Mouse (Mus musculus) frontal cortex, postnatal 25 days (tissue): ENCODE measurements around the gene Kcnk15.

Source experiments
- DNase-seq, 2 experiments: peaks; one replicate each; pipeline ENCODE4 v3.0.0; 2022; ENCODE audit warnings: low spot score in 2 of 2

The Kcnk15 gene

DNA sequence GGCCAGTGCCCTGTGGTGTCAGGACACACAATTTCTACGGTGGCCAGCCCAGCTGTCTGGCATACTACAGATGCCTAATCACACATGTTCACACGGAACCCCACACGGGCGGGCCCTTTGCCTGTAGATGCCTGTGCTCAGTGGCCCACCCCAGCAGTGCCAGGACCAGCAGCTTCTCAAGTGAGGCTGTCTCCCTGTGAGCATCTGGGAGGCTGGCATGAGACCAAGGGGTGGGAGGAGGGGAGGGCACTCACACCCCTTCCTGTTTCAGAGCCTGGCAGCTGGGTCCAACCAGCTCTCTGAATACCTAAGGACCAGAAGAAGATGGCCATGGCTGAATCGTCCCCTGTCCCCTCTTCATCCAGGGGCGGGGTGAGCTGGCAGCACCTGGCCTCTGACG is 22.0 kb downstream of the Kcnk15 start:
- no peak for DNase-seq

DNA sequence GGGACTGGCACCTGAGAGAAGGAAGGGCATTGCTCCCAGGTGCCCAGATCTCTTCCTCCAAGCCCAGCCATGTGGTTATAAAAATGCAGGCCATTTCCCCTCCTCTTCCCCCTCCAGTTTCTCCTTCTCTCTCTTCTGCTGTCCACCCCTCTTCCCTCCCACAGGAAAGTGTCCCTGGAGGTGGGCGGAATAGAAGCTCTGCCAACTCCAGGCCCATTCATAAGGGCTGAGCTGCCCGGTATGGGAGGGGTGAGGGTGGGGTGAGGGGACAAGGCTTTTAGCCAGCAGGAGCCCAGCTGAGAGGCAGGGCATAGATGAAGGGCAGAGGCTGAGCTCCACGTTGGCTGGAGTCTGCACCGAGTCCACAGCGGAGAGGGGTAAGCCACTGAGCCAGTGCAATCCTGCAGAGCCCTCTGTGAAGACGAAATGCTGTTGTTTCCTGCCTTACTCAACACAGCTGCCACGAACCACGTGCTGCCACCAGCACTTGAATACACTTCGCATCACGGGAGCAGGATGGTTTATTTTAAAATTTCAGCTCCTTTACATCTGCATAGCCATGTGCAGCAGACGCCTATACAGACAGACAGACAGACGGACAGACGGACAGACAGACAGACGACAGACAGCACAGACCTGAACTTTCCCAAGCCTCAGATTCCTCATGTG is 23.5 kb downstream of the Kcnk15 start:
- DNase-seq, result no peak

DNA sequence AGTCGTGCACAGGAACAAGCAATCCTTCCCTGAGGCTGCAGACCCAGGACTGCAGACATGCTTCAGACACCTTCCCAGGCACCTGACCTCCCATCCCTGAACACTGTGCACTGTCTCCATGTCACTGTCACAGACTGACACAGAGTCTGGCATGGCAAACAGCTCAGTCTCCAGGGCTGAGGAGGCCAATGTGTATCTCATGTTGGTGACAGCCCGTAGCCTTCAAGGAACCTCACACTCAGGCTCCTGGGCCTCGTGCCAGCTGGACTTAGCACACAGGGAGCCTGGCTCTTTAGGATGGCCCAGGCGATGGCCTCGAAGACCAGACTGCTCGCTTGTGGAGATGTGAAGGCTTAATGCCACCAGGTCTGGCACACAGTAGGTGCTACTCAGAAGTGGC is 27.4 kb downstream of the Kcnk15 start:
- no peak for DNase-seq

DNA sequence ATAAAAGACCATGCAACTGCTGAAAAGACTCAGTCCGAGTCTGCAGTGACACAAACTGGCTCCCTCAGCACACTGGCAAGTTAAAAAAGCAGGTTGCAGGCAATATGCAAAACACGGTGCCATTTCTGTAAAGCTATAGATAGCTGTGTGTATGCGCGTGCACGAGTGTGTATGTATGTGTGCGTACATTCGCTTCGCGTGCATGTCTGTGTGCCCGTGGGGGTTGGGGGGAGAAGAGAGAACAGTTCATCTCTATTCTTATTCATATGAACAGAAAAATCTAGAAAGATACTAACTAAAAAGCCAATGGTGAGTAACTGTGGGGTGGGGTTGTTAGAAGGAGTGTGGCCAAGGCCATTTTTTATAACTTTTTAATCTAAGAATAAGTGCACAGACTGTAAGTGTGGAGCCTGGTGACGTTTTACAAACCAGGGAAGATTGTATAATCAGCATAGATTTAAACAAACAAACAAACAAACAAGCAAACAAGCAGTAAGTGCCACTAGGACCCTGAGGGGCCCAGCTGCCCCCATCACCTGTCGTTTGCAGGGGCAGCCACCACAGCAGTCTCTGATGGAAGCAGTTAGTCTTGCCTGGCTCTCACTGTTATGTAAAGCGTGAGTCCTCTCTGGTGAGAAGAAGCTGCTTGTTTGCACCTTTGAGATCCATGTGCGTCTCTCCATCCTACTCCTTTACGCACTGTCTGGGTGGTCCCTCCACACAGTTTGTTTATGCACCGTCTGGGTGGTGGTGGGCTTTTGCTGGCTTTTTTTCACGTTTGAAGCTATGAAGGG is 29.6 kb downstream of the Kcnk15 start:
- DNase-seq, result no peak

DNA sequence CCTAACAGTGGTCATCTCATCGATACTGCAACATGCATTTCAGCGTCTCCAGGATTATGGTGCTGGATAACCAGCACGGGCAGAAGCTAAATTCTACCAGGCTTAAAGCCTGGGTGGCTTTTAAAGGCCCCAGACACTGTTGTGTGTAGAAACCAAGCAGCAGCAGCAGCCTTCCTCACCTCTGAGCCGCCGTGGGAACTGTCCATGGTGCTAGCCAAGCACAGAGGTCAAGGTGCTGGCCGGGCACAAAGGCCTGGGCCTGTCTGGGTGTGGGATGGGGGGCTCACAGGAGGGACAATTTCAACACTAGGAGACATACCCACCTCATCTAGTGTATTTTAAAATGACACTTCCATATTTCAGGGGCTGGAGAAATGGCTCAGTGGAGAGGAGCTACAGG is 36.0 kb downstream of the Kcnk15 start:
- no peak for DNase-seq

DNA sequence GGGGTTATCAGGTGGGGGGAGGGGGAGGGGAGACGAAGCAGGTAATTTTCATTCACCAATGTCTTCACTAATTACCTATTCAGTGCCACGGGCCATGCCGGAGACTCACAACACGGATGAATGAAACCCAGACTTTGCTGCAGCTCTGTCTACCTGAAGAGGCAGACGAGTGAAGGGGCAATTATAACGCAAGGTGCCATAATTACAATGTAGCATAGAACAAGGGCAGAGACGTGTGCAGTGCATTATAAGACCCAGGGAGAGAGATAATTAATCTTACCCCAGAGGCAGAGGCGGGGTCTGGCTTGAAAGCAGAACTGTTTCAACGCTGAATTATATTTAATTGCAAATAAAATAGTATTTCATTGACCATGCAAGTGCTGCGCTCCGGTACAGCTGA is 37.1 kb downstream of the Kcnk15 start:
- no peak for DNase-seq

DNA sequence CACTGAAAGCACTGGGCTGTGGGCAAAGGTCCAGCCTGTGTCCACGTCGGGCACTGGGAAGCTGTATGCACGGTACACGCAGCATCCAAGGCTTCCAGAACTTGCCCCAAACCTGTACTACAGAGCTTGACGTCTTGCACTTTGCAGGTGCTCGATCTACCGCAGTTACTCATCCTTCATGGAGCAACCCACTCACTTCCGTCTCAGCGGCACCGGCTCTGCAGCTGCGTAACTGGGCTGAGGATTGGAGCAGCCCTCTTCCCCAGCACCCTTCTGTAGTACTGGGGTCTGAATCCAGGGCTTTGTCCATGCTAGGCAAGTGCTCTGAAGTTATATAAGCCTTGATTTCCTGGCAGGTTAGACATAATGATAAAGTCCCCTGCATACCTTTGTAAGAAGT is 37.8 kb downstream of the Kcnk15 start:
- DNase-seq, result no peak

DNA sequence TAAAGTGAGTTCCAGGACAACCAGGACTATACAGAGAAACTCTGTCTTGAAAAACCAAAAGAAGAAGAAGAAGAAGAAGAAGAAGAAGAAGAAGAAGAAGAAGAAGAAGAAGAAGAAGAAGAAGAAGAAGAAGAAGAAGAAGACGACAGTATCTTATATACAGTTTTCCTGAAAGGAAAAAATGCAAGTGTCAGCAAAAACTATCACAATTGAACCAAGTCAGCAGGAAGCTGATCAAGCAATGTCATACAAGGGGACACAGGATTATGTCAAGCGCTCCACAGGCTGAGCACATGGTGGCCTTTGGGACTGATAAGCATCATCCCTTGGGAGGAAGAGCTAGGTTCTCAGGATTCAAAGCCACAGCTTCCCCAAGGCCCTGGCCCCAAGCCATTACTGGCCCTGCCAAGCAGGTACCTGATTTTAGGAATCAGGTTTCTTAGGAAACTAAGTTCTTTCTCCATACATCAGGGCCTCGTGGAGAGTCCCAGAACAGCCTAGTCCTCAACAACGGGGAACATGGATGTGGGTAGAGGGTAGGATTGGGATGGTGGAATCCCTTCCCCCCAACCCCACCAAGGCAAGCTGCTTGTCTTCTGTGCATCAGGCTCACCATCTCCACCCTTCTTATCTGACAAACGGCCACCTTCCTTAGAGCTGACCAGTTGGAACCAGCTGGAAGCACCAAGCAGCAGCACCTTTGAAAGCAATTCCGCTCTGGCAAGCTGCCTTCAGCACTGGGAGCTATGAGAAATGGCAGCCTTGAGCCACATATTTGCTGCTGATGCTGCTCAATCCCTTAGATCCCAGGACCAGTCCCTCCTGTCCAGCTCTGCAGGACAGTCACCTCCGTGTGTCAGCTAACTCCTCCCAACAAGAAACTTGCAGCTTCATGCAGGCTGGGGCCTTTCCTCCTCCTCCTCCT is 40.3 kb downstream of the Kcnk15 start:
- DNase-seq, result no peak

DNA sequence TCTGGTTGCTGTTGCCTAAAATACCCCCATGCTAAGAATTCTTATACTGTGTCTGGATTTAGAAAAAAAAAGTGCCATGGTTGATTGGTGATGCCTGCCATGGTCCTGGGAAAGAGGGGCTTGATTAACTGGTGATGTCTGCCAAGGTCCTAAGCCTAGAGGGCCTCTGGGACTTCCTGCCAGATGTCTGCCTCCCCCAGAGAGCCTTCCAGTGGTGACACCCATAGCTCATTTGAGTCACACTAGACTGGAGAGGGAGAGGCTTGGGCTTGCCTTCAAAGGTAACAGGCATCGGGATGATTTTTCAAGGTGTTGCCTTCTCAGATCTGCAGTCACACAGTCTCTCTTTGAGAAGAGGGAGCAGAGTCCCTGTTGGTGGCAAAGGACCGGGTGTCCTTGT is 41.7 kb downstream of the Kcnk15 start:
- DNase-seq, result no peak

DNA sequence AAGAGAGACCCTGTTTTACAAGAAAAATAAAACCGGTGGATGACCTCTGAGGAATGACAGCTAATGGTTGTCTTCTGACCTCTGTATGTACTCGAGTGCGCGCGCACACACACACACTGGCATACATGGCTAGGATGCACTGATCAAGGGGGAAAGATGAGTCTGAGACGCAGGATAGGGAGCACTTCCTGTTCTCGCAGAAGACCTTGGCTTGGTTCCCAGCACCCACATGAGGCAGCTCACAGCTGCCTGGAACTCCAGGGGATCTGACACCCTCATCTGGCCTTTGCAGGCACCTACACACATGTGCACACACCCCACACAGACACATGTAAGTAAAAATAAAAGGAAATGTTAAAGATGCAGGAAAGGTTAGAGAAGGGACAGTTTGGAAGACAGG is 43.6 kb downstream of the Kcnk15 start:
- no peak for DNase-seq

DNA sequence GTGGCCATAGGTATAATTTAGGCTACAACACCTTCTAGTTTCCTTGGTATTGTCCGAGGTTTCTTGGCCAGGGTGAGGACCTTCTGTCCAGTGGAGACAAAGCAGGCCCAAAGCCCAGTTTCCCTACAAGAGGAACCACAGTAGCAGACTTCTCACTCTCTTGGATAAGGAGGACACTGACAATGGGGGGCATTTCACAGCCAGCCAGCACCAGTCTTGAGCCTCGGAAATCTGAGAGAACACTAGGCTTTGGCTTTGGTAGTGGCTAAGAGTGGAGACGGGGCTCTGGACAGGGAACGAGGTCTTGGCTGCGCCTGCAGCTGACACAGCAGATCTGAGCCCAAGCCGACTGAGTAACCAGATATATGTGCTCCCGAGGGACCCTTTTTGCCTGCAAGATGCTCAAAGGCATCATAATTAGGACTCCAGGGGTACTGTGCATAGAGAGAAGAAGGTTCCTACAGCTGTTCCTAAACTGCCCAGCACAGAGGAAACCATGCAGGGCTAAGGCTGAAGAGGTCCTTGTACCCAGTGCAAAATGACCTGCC is 44.6 kb downstream of the Kcnk15 start:
- DNase-seq, result no peak

DNA sequence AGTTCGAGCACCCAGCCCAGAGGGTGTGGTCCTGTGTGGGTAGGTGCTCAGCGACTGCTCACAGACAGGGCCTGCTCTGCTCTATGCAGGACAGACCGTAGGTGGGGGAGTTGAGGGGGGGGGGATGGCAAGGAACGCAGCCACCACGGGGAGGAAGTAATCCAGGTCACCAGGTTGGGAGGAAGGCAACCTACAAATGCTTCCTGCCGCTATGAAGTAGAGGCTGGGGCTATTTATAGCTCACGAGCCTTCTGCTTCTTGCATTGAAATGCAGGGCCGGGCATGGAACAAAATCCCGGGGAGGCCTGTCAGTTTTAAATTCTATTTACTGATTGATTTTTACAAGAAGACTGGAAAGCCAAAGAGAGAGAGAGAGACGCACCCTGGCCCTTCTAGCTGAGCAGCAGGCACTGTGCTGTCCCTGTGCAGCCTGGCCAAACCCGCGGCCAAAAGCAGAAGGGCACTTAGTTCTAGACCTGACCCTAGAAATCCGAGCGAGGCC is 46.5 kb downstream of the Kcnk15 start:
- DNase-seq, result no peak

DNA sequence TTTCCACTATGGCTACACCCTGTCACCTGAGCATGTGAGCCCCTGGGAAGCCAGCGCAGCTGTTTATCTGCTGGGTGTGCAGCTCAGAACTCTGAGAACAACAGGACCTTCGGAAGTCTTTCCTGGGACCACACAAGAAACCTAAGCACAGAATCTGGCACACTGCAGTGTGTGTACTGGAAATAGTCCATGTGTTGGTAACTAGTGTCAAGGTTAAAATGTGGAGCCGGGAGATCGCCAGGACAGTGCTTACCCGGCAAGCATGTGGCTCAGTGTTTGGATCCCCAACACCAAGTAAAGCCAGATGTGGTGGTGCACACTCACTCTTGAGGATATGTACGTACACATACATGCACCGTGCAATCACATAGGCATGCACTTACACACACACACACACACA is 47.6 kb downstream of the Kcnk15 start:
- DNase-seq, result no peak

DNA sequence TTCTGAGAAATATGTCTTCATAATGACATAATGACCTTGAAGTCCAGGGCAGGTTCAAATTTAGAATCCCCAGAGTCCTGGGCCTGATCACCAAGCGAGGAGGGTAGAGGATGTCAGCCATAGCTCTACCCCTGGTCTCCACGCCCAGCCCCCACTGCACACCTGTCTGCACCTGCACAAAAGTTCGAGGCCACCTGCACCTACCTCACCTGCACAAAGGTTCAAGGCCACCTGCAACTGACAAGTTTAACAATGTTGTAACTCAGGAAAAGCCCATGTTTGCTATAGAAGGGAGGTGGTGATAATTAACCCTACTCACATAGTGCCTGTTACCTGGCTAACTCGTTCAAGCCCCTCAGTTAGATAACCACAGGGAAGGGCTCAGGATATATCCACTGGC is 49.0 kb downstream of the Kcnk15 start:
- no peak for DNase-seq

DNA sequence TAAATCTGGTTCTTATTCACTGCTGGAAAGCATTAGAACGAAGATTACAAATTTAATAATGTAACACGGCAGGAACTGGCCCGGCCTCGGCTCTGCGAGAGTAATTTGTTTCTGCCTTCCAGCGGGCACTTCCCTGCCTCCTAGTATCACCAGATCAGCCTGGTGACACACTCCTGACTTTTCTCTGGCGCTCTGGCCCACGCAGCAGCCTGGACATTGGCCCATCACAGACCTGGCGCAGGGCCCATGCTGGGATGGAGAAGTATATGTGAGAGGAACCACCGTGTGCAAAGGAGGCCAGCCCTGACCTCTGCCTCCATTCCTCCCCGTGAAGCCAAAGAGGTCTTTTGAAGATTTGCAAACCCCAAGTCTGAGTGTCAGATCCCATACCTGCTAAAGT is 50.0 kb downstream of the Kcnk15 start:
- no peak for DNase-seq

DNA sequence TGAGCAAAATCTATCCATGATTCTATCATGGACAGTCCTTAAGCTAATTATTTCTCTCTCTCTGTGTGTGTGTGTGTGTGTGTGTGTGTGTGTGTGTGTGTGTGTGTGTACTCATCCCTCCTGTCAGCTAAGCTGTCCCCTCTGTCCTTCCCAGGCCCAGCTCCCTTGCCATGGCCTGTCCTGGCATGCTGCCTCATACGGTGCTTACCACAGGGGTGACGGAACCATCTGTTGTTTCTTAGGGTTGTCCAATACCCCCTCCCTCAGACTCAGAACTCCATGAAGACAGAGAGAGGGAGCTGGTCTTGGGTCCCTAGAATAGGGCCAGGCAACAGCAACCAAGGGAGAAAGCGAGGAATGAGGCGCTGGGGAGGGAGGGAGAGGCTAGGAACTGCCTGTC is 50.9 kb downstream of the Kcnk15 start:
- no peak for DNase-seq

DNA sequence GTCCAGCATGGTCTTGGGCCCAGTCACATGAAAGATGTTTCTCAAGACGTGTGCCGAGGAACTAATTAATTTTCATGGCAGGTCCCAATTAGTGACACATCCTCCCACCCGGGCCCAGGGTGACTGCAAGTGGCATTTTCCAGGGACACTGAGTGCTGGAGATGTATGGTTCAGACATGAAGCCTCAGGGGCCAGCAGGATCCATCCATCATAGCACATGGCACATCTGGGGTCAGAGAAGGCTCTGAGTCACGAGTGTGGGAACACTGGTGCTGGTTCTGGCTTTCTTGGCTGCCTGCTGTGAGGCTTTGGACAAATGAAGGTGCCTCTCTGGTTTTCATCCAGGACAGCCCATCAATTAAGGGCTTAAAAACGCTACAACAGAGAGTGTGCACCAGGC is 53.7 kb downstream of the Kcnk15 start:
- DNase-seq, result no peak
